Mouse (Mus musculus): ENCODE results near the gene Gm49384.

Gm49384 gene

GRCm38 (mm10) chr12:69204052-69204833 is at the start of gene Gm49384:
Gene Gm49384 (minus strand): TSS chr12:69204267.
- no peak for DNase-seq

GRCm38 (mm10) chr12:69253806-69254205 is 49.7 kb upstream of the Gm49384 start:
- no peak for DNase-seq

- DNase-seq, result no peak
Measured at GRCm38 (mm10) chr12:69250756-69251155, 46.7 kb upstream of the Gm49384 start.

- DNase-seq, result no peak
Measured at GRCm38 (mm10) chr12:69249766-69250165, 45.7 kb upstream of the Gm49384 start.

- peak; percentile 79 to 85 for DNase-seq
Measured at GRCm38 (mm10) chr12:69241771-69242431, 37.8 kb upstream of the Gm49384 start.

GRCm38 (mm10) chr12:69241405-69241770 is 37.3 kb upstream of the Gm49384 start:
- DNase-seq, result no peak

- DNase-seq, result no peak
Measured at GRCm38 (mm10) chr12:69240876-69241275, 36.8 kb upstream of the Gm49384 start, which contains the start of gene Klhdc1. Gene Klhdc1 (plus strand): TSS chr12:69241176.

GRCm38 (mm10) chr12:69238284-69238683 is 34.2 kb upstream of the Gm49384 start:
- DNase-seq, result peak in 1 of 2 experiments; percentile 15

GRCm38 (mm10) chr12:69235782-69236181 is 31.7 kb upstream of the Gm49384 start:
- DNase-seq, result no peak

GRCm38 (mm10) chr12:69229251-69229650 is 25.2 kb upstream of the Gm49384 start:
- DNase-seq, result peak; percentile 36 to 49

GRCm38 (mm10) chr12:69227776-69228466 is 23.9 kb upstream of the Gm49384 start, which contains the start of gene Pole2:
Gene Pole2 (minus strand): TSS chr12:69228195.
- peak; percentile 95 for DNase-seq

GRCm38 (mm10) chr12:69220613-69221277 is 16.7 kb upstream of the Gm49384 start:
- DNase-seq, result peak; percentile 52 to 68

- no peak for DNase-seq
Measured at GRCm38 (mm10) chr12:69216587-69216986, 12.5 kb upstream of the Gm49384 start.

- DNase-seq, result no peak
Measured at GRCm38 (mm10) chr12:69215000-69215785, 11.1 kb upstream of the Gm49384 start.

- DNase-seq, result no peak
Measured at GRCm38 (mm10) chr12:69214393-69214792, 10.3 kb upstream of the Gm49384 start.

GRCm38 (mm10) chr12:69213186-69213777 is 9.2 kb upstream of the Gm49384 start:
- no peak for DNase-seq

GRCm38 (mm10) chr12:69211057-69211456 is 7.0 kb upstream of the Gm49384 start:
- DNase-seq, result peak; percentile 37 to 43

GRCm38 (mm10) chr12:69210056-69210979 is 6.3 kb upstream of the Gm49384 start:
- no peak for DNase-seq

- DNase-seq, result no peak
Measured at GRCm38 (mm10) chr12:69208520-69208919, 4.5 kb upstream of the Gm49384 start.

GRCm38 (mm10) chr12:69207926-69208325 is 3.9 kb upstream of the Gm49384 start:
- no peak for DNase-seq

Data from kidney, postnatal 4 days (tissue).